Mouse (Mus musculus): ENCODE results near the gene Las1l. TPM values are rescaled to one million over a fixed set of nuclear protein-coding genes. Genes with fewer than 3 reads are reported as not detected.

Las1l gene
- 133 TPM for polyA plus RNA-seq (2017; shearing (Covaris generic))

GRCm38 (mm10) chrX:95956497-95957293 lies at the start of gene Las1l:
TSS of gene Las1l (minus strand) at chrX:95956962.

Other genes with a start within 250 kb of the Las1l start
- gene Zc3h12b, start 245.3 kb downstream of the Las1l start, polyA plus RNA-seq (2017; shearing (Covaris generic)): 0.84 TPM
- gene Msn, start 139.1 kb upstream of the Las1l start, polyA plus RNA-seq (2017; shearing (Covaris generic)): 920 TPM